Mouse (Mus musculus): ENCODE measurements around the gene Ddx23. TPM values are rescaled to one million over a fixed set of nuclear protein-coding genes. Genes with fewer than 3 reads are reported as not detected.

The Ddx23 gene
- polyA plus RNA-seq, 1 experiment from 2014 or later, result 19.4 TPM

DNA sequence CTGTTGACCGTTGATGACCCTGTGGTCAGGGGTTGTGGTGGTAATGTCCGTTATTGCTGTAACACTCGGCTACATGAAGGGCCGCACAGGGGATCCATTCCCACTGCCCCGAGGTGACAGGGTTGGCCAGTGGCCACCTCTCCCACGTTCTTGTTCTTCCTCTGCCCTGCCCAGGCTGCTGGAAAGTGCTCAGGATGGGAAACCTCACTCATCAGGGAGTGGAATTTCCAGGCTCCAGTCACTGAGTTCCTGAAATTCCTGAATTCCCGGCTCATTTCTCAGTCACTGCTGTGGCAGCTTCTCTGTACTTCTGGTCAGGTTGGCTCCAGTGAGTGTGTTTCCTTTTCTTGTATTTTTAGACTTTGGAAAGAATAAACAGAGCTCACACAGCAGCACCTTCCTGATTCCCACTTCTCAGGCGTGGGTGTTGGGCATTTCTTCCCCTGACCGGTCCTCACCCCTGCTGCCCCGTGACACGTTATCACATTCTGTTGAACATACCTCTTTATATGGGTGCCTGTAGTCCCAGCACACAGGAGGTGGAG, 29.5 kb upstream of the Ddx23 start:
- DNase-seq (ENCODE audit: low spot score) (no peak), ATAC-seq (replicated peaks; ENCODE audit: low FRiP score) (no peak)
- Histone ChIP-seq H3K4me1 (replicated peaks; ENCODE audit: control insufficient read depth, insufficient read depth, low read length) (peaks cover 4% of the 10 kb centered on the region; the same call in 1 of the 2 replicates), H3K9me3 (ENCODE audit: control insufficient read depth, low read length) (no peaks in the 10 kb centered on the region), H3K4me2 (no peak overlapping the region), H3K27ac (ENCODE audit: low read depth, low read length) (no peak overlapping the region), H3K9ac (ENCODE audit: low read depth, low read length) (no peak overlapping the region), H3K36me3 (ENCODE audit: control insufficient read depth, insufficient read depth, low read length) (no peaks in the 10 kb centered on the region), H3K27me3 (replicated peaks; ENCODE audit: control insufficient read depth, insufficient read depth, low read length) (peaks cover 5% of the 10 kb centered on the region; the same call in 1 of the 2 replicates), H3K4me3 (ENCODE audit: low read depth, low read length) (no peak overlapping the region)
- WGBS, result 35% methylated on average over 11 of the region's 11 CpGs

GRCm38 (mm10) chr15:98691486-98692147, 28.9 kb upstream of the Ddx23 start:
- H3K4me1 ChIP-seq (replicated peaks; ENCODE audit: control insufficient read depth, insufficient read depth, low read length), result peaks cover 4% of the 10 kb centered on the region; the same call in 1 of the 2 replicates
- DNase-seq (ENCODE audit: low spot score), result no peak
- 67% methylated on average over 7 of the region's 7 CpGs for WGBS
- ATAC-seq (replicated peaks; ENCODE audit: low FRiP score), result no peak
- H3K27me3 ChIP-seq (replicated peaks; ENCODE audit: control insufficient read depth, insufficient read depth, low read length), result peaks cover 5% of the 10 kb centered on the region; the same call in 1 of the 2 replicates
- no peaks in the 10 kb centered on the region for H3K36me3 ChIP-seq (ENCODE audit: control insufficient read depth, insufficient read depth, low read length)
- no peak overlapping the region for H3K27ac ChIP-seq (ENCODE audit: low read depth, low read length)
- H3K9ac ChIP-seq (ENCODE audit: low read depth, low read length), result no peak overlapping the region
- no peak overlapping the region for H3K4me3 ChIP-seq (ENCODE audit: low read depth, low read length)
- H3K4me2 ChIP-seq, result no peak overlapping the region
- H3K9me3 ChIP-seq (ENCODE audit: control insufficient read depth, low read length), result no peaks in the 10 kb centered on the region

DNA sequence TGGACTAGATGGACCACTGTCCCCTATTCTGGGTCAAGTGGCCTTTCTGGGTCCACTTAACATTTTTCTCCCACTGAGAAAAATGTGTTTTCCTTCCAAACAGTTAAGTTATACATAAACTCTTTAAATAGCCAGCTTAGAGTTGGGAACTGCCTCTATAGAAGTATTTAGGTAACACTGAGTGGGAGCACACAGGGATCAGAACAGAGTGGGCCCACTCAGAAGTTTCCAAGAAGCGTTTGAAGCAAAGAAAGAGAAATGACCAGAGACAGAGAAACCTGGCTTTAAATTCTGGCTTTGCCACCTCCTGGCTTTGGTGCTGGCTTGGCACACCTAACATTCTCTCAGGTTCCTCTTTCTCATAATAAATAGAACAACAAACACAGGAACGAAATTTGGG, 27.0 kb upstream of the Ddx23 start:
- no peak overlapping the region for H3K27ac ChIP-seq (ENCODE audit: low read depth, low read length)
- 75% methylated on average over 2 of the region's 2 CpGs for WGBS
- ATAC-seq (replicated peaks; ENCODE audit: low FRiP score) (no peak), DNase-seq (ENCODE audit: low spot score) (no peak)
- H3K4me2 ChIP-seq, result no peak overlapping the region
- no peaks in the 10 kb centered on the region for H3K9me3 ChIP-seq (ENCODE audit: control insufficient read depth, low read length)
- no peaks in the 10 kb centered on the region for H3K4me1 ChIP-seq (replicated peaks; ENCODE audit: control insufficient read depth, insufficient read depth, low read length)
- no peaks in the 10 kb centered on the region for H3K36me3 ChIP-seq (ENCODE audit: control insufficient read depth, insufficient read depth, low read length)
- no peak overlapping the region for H3K9ac ChIP-seq (ENCODE audit: low read depth, low read length)
- no peak overlapping the region for H3K4me3 ChIP-seq (ENCODE audit: low read depth, low read length)
- no peaks in the 10 kb centered on the region; the same call in 1 of the 2 replicates for H3K27me3 ChIP-seq (replicated peaks; ENCODE audit: control insufficient read depth, insufficient read depth, low read length)

DNA sequence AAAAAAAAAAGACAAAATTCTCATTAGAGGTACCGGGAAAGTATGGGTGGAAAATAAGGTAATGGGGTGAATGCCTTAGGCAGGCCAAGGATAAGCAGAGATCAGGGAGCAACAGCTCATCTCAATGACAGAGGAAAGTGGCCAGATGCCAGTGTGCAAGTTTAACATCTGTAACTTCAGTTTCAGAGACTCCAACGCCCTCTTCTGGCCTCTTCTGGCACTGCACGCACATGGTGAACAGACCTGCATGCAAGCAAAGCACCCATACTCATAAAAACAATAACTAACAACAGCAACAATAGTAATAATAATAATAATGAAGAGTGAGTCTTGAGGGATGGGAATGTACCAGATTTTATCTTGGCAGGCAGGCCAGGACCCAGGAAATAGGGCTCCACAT, 23.2 kb upstream of the Ddx23 start:
- no peak overlapping the region for H3K4me3 ChIP-seq (ENCODE audit: low read depth, low read length)
- no peaks in the 10 kb centered on the region for H3K36me3 ChIP-seq (ENCODE audit: control insufficient read depth, insufficient read depth, low read length)
- no peaks in the 10 kb centered on the region for H3K4me1 ChIP-seq (replicated peaks; ENCODE audit: control insufficient read depth, insufficient read depth, low read length)
- H3K27me3 ChIP-seq (replicated peaks; ENCODE audit: control insufficient read depth, insufficient read depth, low read length), result peaks cover 3% of the 10 kb centered on the region
- ATAC-seq (replicated peaks; ENCODE audit: low FRiP score) (no peak), DNase-seq (ENCODE audit: low spot score) (no peak)
- H3K27ac ChIP-seq (ENCODE audit: low read depth, low read length), result no peak overlapping the region
- H3K9ac ChIP-seq (ENCODE audit: low read depth, low read length), result no peak overlapping the region
- 62% methylated on average over 3 of the region's 3 CpGs for WGBS
- H3K4me2 ChIP-seq, result no peak overlapping the region
- no peaks in the 10 kb centered on the region for H3K9me3 ChIP-seq (ENCODE audit: control insufficient read depth, low read length)

DNA sequence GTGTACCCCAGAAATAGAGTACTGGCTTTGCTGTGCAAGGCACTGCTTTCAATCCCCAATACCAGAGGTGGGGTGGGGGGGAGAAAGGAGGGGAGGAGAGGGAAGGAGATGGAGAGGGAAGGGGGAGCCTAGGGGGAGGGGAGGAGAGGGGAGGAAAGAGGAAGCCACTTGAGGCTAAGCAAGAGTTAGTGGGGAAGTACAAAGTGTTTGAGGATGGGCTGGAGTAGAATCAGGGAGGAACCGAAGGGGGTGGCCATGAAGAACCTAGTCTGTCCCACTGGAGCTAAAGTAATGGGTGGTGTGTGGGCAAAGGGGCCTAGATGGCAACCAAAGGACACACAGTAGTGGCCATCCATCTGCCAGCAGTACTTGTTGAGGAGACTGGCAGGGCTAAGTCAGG, 21.1 kb upstream of the Ddx23 start:
- no peak for ATAC-seq (replicated peaks; ENCODE audit: low FRiP score)

DNA sequence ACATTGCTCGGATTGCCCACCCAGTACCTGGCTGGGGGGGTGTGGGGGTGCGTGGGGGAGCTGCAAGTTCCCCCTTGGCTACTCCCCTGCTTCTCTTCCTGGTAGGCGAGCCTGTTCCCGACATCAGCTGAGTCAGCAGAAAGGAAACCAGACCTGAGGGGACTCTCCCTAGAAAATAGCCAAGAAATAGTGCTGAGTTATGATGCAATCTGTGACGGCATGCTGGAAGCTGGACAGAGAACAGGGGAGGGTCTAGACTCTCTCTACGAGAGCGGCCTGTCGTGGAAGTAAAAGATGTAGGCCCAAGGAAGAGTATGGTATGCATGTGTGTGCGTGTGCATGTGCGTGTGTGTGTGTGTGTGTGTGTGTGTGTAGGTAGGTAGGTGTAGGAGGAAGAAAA, 20.5 kb upstream of the Ddx23 start:
- no peak overlapping the region for H3K4me3 ChIP-seq (ENCODE audit: low read depth, low read length)
- H3K9me3 ChIP-seq (ENCODE audit: control insufficient read depth, low read length), result no peaks in the 10 kb centered on the region
- H3K36me3 ChIP-seq (ENCODE audit: control insufficient read depth, insufficient read depth, low read length), result no peaks in the 10 kb centered on the region
- DNase-seq (ENCODE audit: low spot score) (no peak), ATAC-seq (replicated peaks; ENCODE audit: low FRiP score) (no peak)
- H3K4me2 ChIP-seq, result no peak overlapping the region
- H3K27me3 ChIP-seq (replicated peaks; ENCODE audit: control insufficient read depth, insufficient read depth, low read length), result peaks cover 4% of the 10 kb centered on the region
- 57% methylated on average over 10 of the region's 10 CpGs for WGBS
- H3K4me1 ChIP-seq (replicated peaks; ENCODE audit: control insufficient read depth, insufficient read depth, low read length), result no peaks in the 10 kb centered on the region
- no peak overlapping the region for H3K27ac ChIP-seq (ENCODE audit: low read depth, low read length)
- no peak overlapping the region for H3K9ac ChIP-seq (ENCODE audit: low read depth, low read length)

More for the DNA sequence above, 21.1 kb upstream of the Ddx23 start:
- Histone ChIP-seq H3K9ac (ENCODE audit: low read depth, low read length) (no peak overlapping the region), H3K27me3 (replicated peaks; ENCODE audit: control insufficient read depth, insufficient read depth, low read length) (peaks cover 4% of the 10 kb centered on the region), H3K27ac (ENCODE audit: low read depth, low read length) (no peak overlapping the region), H3K4me1 (replicated peaks; ENCODE audit: control insufficient read depth, insufficient read depth, low read length) (no peaks in the 10 kb centered on the region), H3K4me2 (no peak overlapping the region), H3K36me3 (ENCODE audit: control insufficient read depth, insufficient read depth, low read length) (no peaks in the 10 kb centered on the region), H3K4me3 (ENCODE audit: low read depth, low read length) (no peak overlapping the region), H3K9me3 (ENCODE audit: control insufficient read depth, low read length) (no peaks in the 10 kb centered on the region)
- WGBS, result 61% methylated on average over 1 of the region's 1 CpGs
- no peak for DNase-seq (ENCODE audit: low spot score)

GRCm38 (mm10) chr15:98681633-98682032, 18.9 kb upstream of the Ddx23 start:
- Histone ChIP-seq H3K4me1 (replicated peaks; ENCODE audit: control insufficient read depth, insufficient read depth, low read length) (peaks cover 9% of the 10 kb centered on the region), H3K4me2 (no peak overlapping the region), H3K9ac (ENCODE audit: low read depth, low read length) (no peak overlapping the region), H3K36me3 (ENCODE audit: control insufficient read depth, insufficient read depth, low read length) (no peaks in the 10 kb centered on the region), H3K27me3 (replicated peaks; ENCODE audit: control insufficient read depth, insufficient read depth, low read length) (peaks cover 18% of the 10 kb centered on the region), H3K9me3 (ENCODE audit: control insufficient read depth, low read length) (no peaks in the 10 kb centered on the region), H3K27ac (ENCODE audit: low read depth, low read length) (no peak overlapping the region), H3K4me3 (ENCODE audit: low read depth, low read length) (no peak overlapping the region)
- no peak for ATAC-seq (replicated peaks; ENCODE audit: low FRiP score)
- WGBS, result 65% methylated on average over 7 of the region's 7 CpGs
- DNase-seq (ENCODE audit: low spot score), result no peak

GRCm38 (mm10) chr15:98680660-98681059, 18.0 kb upstream of the Ddx23 start:
- no peak overlapping the region for H3K9ac ChIP-seq (ENCODE audit: low read depth, low read length)
- H3K9me3 ChIP-seq (ENCODE audit: control insufficient read depth, low read length), result no peaks in the 10 kb centered on the region
- H3K27ac ChIP-seq (ENCODE audit: low read depth, low read length), result no peak overlapping the region
- no peak for DNase-seq (ENCODE audit: low spot score)
- no peak overlapping the region for H3K4me2 ChIP-seq
- no peak overlapping the region for H3K4me3 ChIP-seq (ENCODE audit: low read depth, low read length)
- H3K4me1 ChIP-seq (replicated peaks; ENCODE audit: control insufficient read depth, insufficient read depth, low read length), result peaks cover 12% of the 10 kb centered on the region
- WGBS, result 81% methylated on average over 8 of the region's 8 CpGs
- H3K36me3 ChIP-seq (ENCODE audit: control insufficient read depth, insufficient read depth, low read length), result no peaks in the 10 kb centered on the region
- no peak for ATAC-seq (replicated peaks; ENCODE audit: low FRiP score)
- H3K27me3 ChIP-seq (replicated peaks; ENCODE audit: control insufficient read depth, insufficient read depth, low read length), result peaks cover 27% of the 10 kb centered on the region

GRCm38 (mm10) chr15:98677977-98678376, 15.3 kb upstream of the Ddx23 start:
- Histone ChIP-seq H3K27me3 (replicated peaks; ENCODE audit: control insufficient read depth, insufficient read depth, low read length) (peaks cover 47% of the 10 kb centered on the region), H3K4me3 (ENCODE audit: low read depth, low read length) (no peak overlapping the region), H3K4me1 (replicated peaks; ENCODE audit: control insufficient read depth, insufficient read depth, low read length) (peaks cover 12% of the 10 kb centered on the region), H3K27ac (ENCODE audit: low read depth, low read length) (no peak overlapping the region), H3K36me3 (ENCODE audit: control insufficient read depth, insufficient read depth, low read length) (no peaks in the 10 kb centered on the region), H3K4me2 (no peak overlapping the region), H3K9me3 (ENCODE audit: control insufficient read depth, low read length) (no peaks in the 10 kb centered on the region), H3K9ac (ENCODE audit: low read depth, low read length) (no peak overlapping the region)
- DNase-seq (ENCODE audit: low spot score) (no peak), ATAC-seq (replicated peaks; ENCODE audit: low FRiP score) (no peak)
- 54% methylated on average over 7 of the region's 7 CpGs for WGBS
